Mouse (Mus musculus) megakaryocyte progenitor cell, adult 5-6 weeks (primary cell): ENCODE data around the gene Hyal2. TPM values are rescaled to one million over a fixed set of nuclear protein-coding genes. Genes with fewer than 3 reads are reported as not detected.
A peak's percentile ranks its signal among the peaks of the same experiment; 100 is the strongest.
"Not testable (repeated sequence)": the region's sequence is repeated elsewhere in the genome, so short reads cannot be mapped to it uniquely, and the experiment has no call there.

ENCODE experiments used
- ATAC-seq: replicated peaks from 2 replicates; pipeline ENCODE4 v1.8.0; 2016; ENCODE audit warnings: mild to moderate bottlenecking, moderate TSS enrichment, inconsistent platforms; ENCODE audit not compliant: poor library complexity
- total RNA-seq, 2 experiments: library from RNA; stranded (forward) in 1 of 2; stranded (reverse) in 1 of 2; fragments of 157-497, 149-512 nt in 1 of 2; fragments of 200-1000 nt in 1 of 2; gene quantifications; 2 replicates each; pipeline versions ENCODE4 v1.2.3 to v1.2.4; 2015 to 2017

The Hyal2 gene
- total RNA-seq, 2 experiments from 2014 or later = 2.8 to 6.6 TPM

GRCm38 (mm10) chr9:107568331-107569261, 851 bp downstream of the Hyal2 start:
- peak; percentile 63 for ATAC-seq

GRCm38 (mm10) chr9:107569270-107569669, 1.5 kb downstream of the Hyal2 start:
- peak; percentile 6 for ATAC-seq

- ATAC-seq = no peak
Measured at GRCm38 (mm10) chr9:107570016-107570415, 2.3 kb downstream of the Hyal2 start.

- peak; percentile 32 for ATAC-seq
Measured at GRCm38 (mm10) chr9:107570845-107571244, 3.1 kb downstream of the Hyal2 start.

- ATAC-seq = no peak
Measured at GRCm38 (mm10) chr9:107571534-107572326, 4.0 kb downstream of the Hyal2 start.

- ATAC-seq = no peak
Measured at GRCm38 (mm10) chr9:107572327-107572662, 4.5 kb downstream of the Hyal2 start.

- ATAC-seq = not testable (repeated sequence)
Measured at GRCm38 (mm10) chr9:107573774-107574173, 6.0 kb downstream of the Hyal2 start.

GRCm38 (mm10) chr9:107575579-107576356, 8.0 kb downstream of the Hyal2 start:
- no peak for ATAC-seq

- ATAC-seq = peak; percentile 71
Measured at GRCm38 (mm10) chr9:107576357-107577107, 8.8 kb downstream of the Hyal2 start, which contains the start of gene Hyal1. TSS of gene Hyal1 (plus strand) at chr9:107576927.

GRCm38 (mm10) chr9:107577871-107578270, 10.1 kb downstream of the Hyal2 start:
- no peak for ATAC-seq

GRCm38 (mm10) chr9:107578587-107578986, 10.8 kb downstream of the Hyal2 start, which contains the start of gene Naa80:
TSS of gene Naa80 (plus strand) at chr9:107578887.
- no peak for ATAC-seq

- no peak for ATAC-seq
Measured at GRCm38 (mm10) chr9:107579023-107579900, 11.5 kb downstream of the Hyal2 start.

- ATAC-seq = peak; percentile 84
Measured at GRCm38 (mm10) chr9:107580501-107581317, 13.0 kb downstream of the Hyal2 start, which contains the start of gene Hyal3. TSS of gene Hyal3 (plus strand) at chr9:107580818.

- no peak for ATAC-seq
Measured at GRCm38 (mm10) chr9:107581584-107581983, 13.8 kb downstream of the Hyal2 start.

- ATAC-seq = no peak
Measured at GRCm38 (mm10) chr9:107582509-107583062, 14.8 kb downstream of the Hyal2 start.

GRCm38 (mm10) chr9:107583174-107583573, 15.4 kb downstream of the Hyal2 start:
- ATAC-seq = no peak

GRCm38 (mm10) chr9:107586504-107586903, 18.8 kb downstream of the Hyal2 start:
- no peak for ATAC-seq
